Mouse (Mus musculus) gastrocnemius, postnatal 14 days (tissue): ENCODE data around the gene Hist1h2ad. TPM values are rescaled to one million over a fixed set of nuclear protein-coding genes. Genes with fewer than 3 reads are reported as not detected.

ENCODE experiments used
- DNase-seq: peaks from one replicate; pipeline ENCODE4 v3.0.0; 2021; ENCODE audit warnings: mixed read lengths
- intact Hi-C: fragments of 180-260 bp; cut with DNase I; formaldehyde crosslinking; loops from one replicate; pipeline ENCODE4 v1.15.1; 2025; ENCODE audit warnings: low total_unique reads
- microRNA-seq, 2 experiments: library from miRNA; unstranded; fragments of <30 nt; microRNA quantifications; one replicate each; pipeline ENCODE4 v1.2.0; 2021
- total RNA-seq, 2 experiments: library from RNA; stranded (reverse); gene quantifications; 2 replicates each; pipeline ENCODE4 v1.2.3; 2021

The Hist1h2ad gene
- total RNA-seq, 2 experiments from 2014 or later = 13.9 to 14.8 TPM

- intact Hi-C loops = no loop called here
- no peak for DNase-seq
Observed at GRCm38 (mm10) chr13:23604452-23604851, 30.3 kb downstream of the Hist1h2ad start.

- intact Hi-C loops = no loop called here
- no peak for DNase-seq
Observed at GRCm38 (mm10) chr13:23605052-23605451, 30.9 kb downstream of the Hist1h2ad start.

GRCm38 (mm10) chr13:23609209-23609608 lies 35.0 kb downstream of the Hist1h2ad start:
- DNase-seq = no peak
- intact Hi-C loops = no loop called here

GRCm38 (mm10) chr13:23609844-23610243 lies 35.7 kb downstream of the Hist1h2ad start:
- no peak for DNase-seq
- intact Hi-C loops = no loop called here

GRCm38 (mm10) chr13:23610393-23610792 lies 36.2 kb downstream of the Hist1h2ad start:
- no peak for DNase-seq
- intact Hi-C loops = no loop called here

- intact Hi-C loops = no loop called here
- DNase-seq = no peak
Observed at GRCm38 (mm10) chr13:23611638-23612037, 37.5 kb downstream of the Hist1h2ad start.

- DNase-seq = no peak
- intact Hi-C loops = loop anchor here (10.0 kb wide), 1 partner anchor 75 kb away; the partner anchor contains the start of genes Hist1h1t and Hist1h4c
Observed at GRCm38 (mm10) chr13:23620056-23620732, 46.0 kb downstream of the Hist1h2ad start.

- intact Hi-C loops = loop anchor here (10.0 kb wide), 1 partner anchor 74 kb away; the partner anchor contains the start of genes Hist1h1t and Hist1h4c
- DNase-seq = peak; percentile 49
Observed at GRCm38 (mm10) chr13:23620733-23621531, 46.8 kb downstream of the Hist1h2ad start, which contains the start of gene Hist1h2be. TSS of gene Hist1h2be (minus strand) at chr13:23621124.

- intact Hi-C loops = loop anchor here (10.0 kb wide), 1 partner anchor 73 kb away; the partner anchor contains the start of genes Hist1h1t and Hist1h4c
- DNase-seq = peak; percentile 66
Observed at GRCm38 (mm10) chr13:23621532-23622174, 47.5 kb downstream of the Hist1h2ad start.

- intact Hi-C loops = loop anchor here (10.0 kb wide), 1 partner anchor 73 kb away; the partner anchor contains the start of genes Hist1h1t and Hist1h4c
- DNase-seq = peak; percentile 91
Observed at GRCm38 (mm10) chr13:23622175-23622671, 48.0 kb downstream of the Hist1h2ad start, which contains the start of gene Hist1h1e. TSS of gene Hist1h1e (minus strand) at chr13:23622558.

GRCm38 (mm10) chr13:23622861-23623450 lies 48.8 kb downstream of the Hist1h2ad start:
- intact Hi-C loops = loop anchor here (10.0 kb wide), 1 partner anchor 72 kb away; the partner anchor contains the start of genes Hist1h1t and Hist1h4c

More at GRCm38 (mm10) chr13:23622861-23623450, 48.8 kb downstream of the Hist1h2ad start:
- peak; percentile 9 for DNase-seq

Small RNAs within 50 kb of the gene (microRNA-seq; reads per million reads assigned to microRNA genes)
- gene Gm44297 = 0 reads per million in 2 experiments
- 0 reads per million in 2 experiments for gene Gm44359
- 0 reads per million in 2 experiments for gene Gm44394

Other genes with a start within 250 kb of the Hist1h2ad start
- gene Zfp322a, start 205.2 kb upstream of the Hist1h2ad start, total RNA-seq = 10 to 100 TPM; 11.5 TPM
- gene Abt1, start 150.5 kb upstream of the Hist1h2ad start, total RNA-seq = 1 to 10 TPM; 4.5 to 4.7 TPM
- not detected for gene Btn1a1, start 108.5 kb upstream of the Hist1h2ad start, total RNA-seq
- gene Btn2a2, start 85.5 kb upstream of the Hist1h2ad start, total RNA-seq = not detected
- gene Hist1h4h, start 43.3 kb upstream of the Hist1h2ad start, total RNA-seq = 100 to 1,000 TPM; 281 to 294 TPM
- 10 to 100 TPM; 61.2 to 77.1 TPM for gene Hist1h2af, start 40.5 kb upstream of the Hist1h2ad start, total RNA-seq
- gene Hist1h3g, start 39.0 kb upstream of the Hist1h2ad start, total RNA-seq = 10 to 100 TPM; 19.9 to 21.2 TPM
- gene Hist1h2bh, start 31.0 kb upstream of the Hist1h2ad start, total RNA-seq = 1 to 10 TPM; 5.5 to 5.7 TPM
- 10 to 100 TPM; 24.2 to 25.2 TPM for gene Hist1h3f, start 30.3 kb upstream of the Hist1h2ad start, total RNA-seq
- gene Hist1h4f, start 22.7 kb upstream of the Hist1h2ad start, total RNA-seq = 100 to 1,000 TPM; 118 to 120 TPM
- 1 to 10 TPM; 8.2 to 9.3 TPM for gene Hist1h1d, start 21.1 kb upstream of the Hist1h2ad start, total RNA-seq
- 10 to 100 TPM; 54.8 to 55.8 TPM for gene Hist1h3e, start 12.0 kb upstream of the Hist1h2ad start, total RNA-seq
- gene Hist1h2ae, start 3.2 kb upstream of the Hist1h2ad start, total RNA-seq = 10 to 100 TPM; 15.2 to 16.6 TPM
- 100 to 1,000 TPM; 102 to 113 TPM for gene Hist1h2bg, start 3.0 kb upstream of the Hist1h2ad start, total RNA-seq
- gene Hist1h2bf, start 185 bp upstream of the Hist1h2ad start, total RNA-seq = 10 to 100 TPM; 47.0 to 49.6 TPM
- gene Hist1h3d, start 1.4 kb downstream of the Hist1h2ad start, total RNA-seq = 10 to 100 TPM; 13.5 to 15.2 TPM
- 10 to 100 TPM; 88.4 to 95.8 TPM for gene Hist1h4d, start 7.2 kb downstream of the Hist1h2ad start, total RNA-seq
- gene Hist1h2be, start 46.7 kb downstream of the Hist1h2ad start, total RNA-seq = 10 to 100 TPM; 25.3 to 25.8 TPM
- gene Hist1h1e, start 48.2 kb downstream of the Hist1h2ad start, total RNA-seq = 100 to 1,000 TPM in 1 of 2 experiments, 10 to 100 TPM in 1; 91.2 to 121 TPM
- 1 to 10 TPM; 3.1 to 3.7 TPM for gene Hist1h2ac, start 109.6 kb downstream of the Hist1h2ad start, total RNA-seq
- gene Hist1h2bc, start 109.8 kb downstream of the Hist1h2ad start, total RNA-seq = 10 to 100 TPM; 75.5 to 80.0 TPM
- gene Hist1h1t, start 121.4 kb downstream of the Hist1h2ad start, total RNA-seq = not detected
- 10 to 100 TPM; 94.2 to 99.8 TPM for gene Hist1h4c, start 124.1 kb downstream of the Hist1h2ad start, total RNA-seq
- 10 to 100 TPM; 15.3 to 17.6 TPM for gene Hfe, start 136.5 kb downstream of the Hist1h2ad start, total RNA-seq
- gene Hist1h1c, start 164.4 kb downstream of the Hist1h2ad start, total RNA-seq = 100 to 1,000 TPM; 258 to 269 TPM
- 10 to 100 TPM; 31.6 to 33.2 TPM for gene Hist1h3c, start 171.2 kb downstream of the Hist1h2ad start, total RNA-seq
- 10 to 100 TPM; 42.8 to 44.6 TPM for gene Hist1h2bb, start 172.4 kb downstream of the Hist1h2ad start, total RNA-seq
- 10 to 100 TPM; 67.6 to 81.2 TPM for gene Hist1h2ab, start 176.7 kb downstream of the Hist1h2ad start, total RNA-seq
- 10 to 100 TPM; 86.8 to 91.4 TPM for gene Hist1h3b, start 177.9 kb downstream of the Hist1h2ad start, total RNA-seq
- 10 to 100 TPM; 56.8 to 62.2 TPM for gene Hist1h4b, start 182.6 kb downstream of the Hist1h2ad start, total RNA-seq
- gene Hist1h4a, start 186.8 kb downstream of the Hist1h2ad start, total RNA-seq = 10 to 100 TPM; 55.4 to 68.5 TPM
- gene Hist1h3a, start 188.0 kb downstream of the Hist1h2ad start, total RNA-seq = 10 to 100 TPM; 70.9 to 73.7 TPM
- 10 to 100 TPM; 45.7 to 47.5 TPM for gene Hist1h1a, start 189.3 kb downstream of the Hist1h2ad start, total RNA-seq
- not detected for gene Trim38, start 195.5 kb downstream of the Hist1h2ad start, total RNA-seq
- gene Slc17a2, start 232.6 kb downstream of the Hist1h2ad start, total RNA-seq = not detected